Mouse (Mus musculus) embryonic facial prominence, embryonic 14.5 days (tissue): Measurements from ENCODE around the gene Adgrf4. TPM values are rescaled to one million over a fixed set of nuclear protein-coding genes. Genes with fewer than 3 reads are reported as not detected.

Source experiments
- ATAC-seq: fragments of 200-750 bp; cut with Nextera tagmentation; 2 replicates; pipeline ENCODE4 v1.8.0; 2017; ENCODE audit warnings: low read depth, moderate number of reproducible peaks, moderate TSS enrichment
- DNase-seq: peaks from one replicate; pipeline ENCODE4 v3.0.0-alpha.2; 2015; ENCODE audit warnings: low spot score
- H3K27ac ChIP-seq: fragments of 300-500 bp; sonication (generic); replicated peaks from 2 replicates; pipeline ENCODE4 v1.5.1; 2014; ENCODE audit warnings: low read depth, mild to moderate bottlenecking, low read length, moderate library complexity
- H3K27me3 ChIP-seq: fragments of 300-500 bp; sonication (generic); replicated peaks from 2 replicates; pipeline ENCODE4 v1.6.1; 2014; ENCODE audit warnings: low read length; ENCODE audit not compliant: control insufficient read depth, insufficient read depth
- H3K36me3 ChIP-seq: fragments of 300-500 bp; sonication (generic); 2 replicates; pipeline ENCODE4 v1.6.1; 2014; ENCODE audit warnings: low read length, mixed read lengths; ENCODE audit not compliant: control insufficient read depth, insufficient read depth
- H3K4me1 ChIP-seq: fragments of 300-500 bp; sonication (generic); 2 replicates; pipeline ENCODE4 v1.6.1; 2014; ENCODE audit warnings: antibody characterized with exemption, low read length; ENCODE audit not compliant: control insufficient read depth, insufficient read depth
- H3K4me2 ChIP-seq: fragments of 300-500 bp; sonication (generic); 2 replicates; pipeline ENCODE4 v1.6.1; 2014; ENCODE audit warnings: low read depth, mild to moderate bottlenecking, low read length, moderate library complexity, mixed read lengths
- H3K4me3 ChIP-seq: fragments of 300-500 bp; sonication (generic); 2 replicates; pipeline ENCODE4 v1.5.1; 2014; ENCODE audit warnings: low read depth, mild to moderate bottlenecking, low read length
- H3K9ac ChIP-seq: fragments of 300-500 bp; sonication (generic); 2 replicates; pipeline ENCODE4 v1.6.1; 2014; ENCODE audit warnings: low read depth, mild to moderate bottlenecking, low read length, moderate library complexity, mixed read lengths
- H3K9me3 ChIP-seq: fragments of 300-500 bp; sonication (generic); 2 replicates; pipeline ENCODE4 v1.6.1; 2016; ENCODE audit warnings: low read length; ENCODE audit not compliant: control insufficient read depth
- WGBS: fragments of 180-500 bp; shearing (Covaris S2); extraction: QIAGEN DNeasy Blood & Tissue Kit; methylation state at CpG from one replicate; pipeline ENCODE4 v1.1.7; 2014; 5-methylcytosine and 5-hydroxymethylcytosine counted together
- polyA plus RNA-seq: library from polyadenylated mRNA; unstranded; fragments of >200 nt; fragmentation: Nextera tagmentation; extraction: Ambion mirVana; gene quantifications from 2 replicates; pipeline ENCODE4 v1.2.1, GENCODE M21; 2014

The Adgrf4 gene
- 1.5 and 1.9 TPM in 2 replicates for polyA plus RNA-seq

GRCm38 (mm10) chr17:42692136-42692535, at the start of gene Adgrf4:
TSS of gene Adgrf4 (minus strand) at chr17:42692284.
- Histone ChIP-seq H3K4me1 (peaks cover 4% of the 10 kb centered on the region; the same call in 1 of the 2 replicates), H3K4me2 (no peak within 1 kb of the TSS), H3K36me3 (no peaks in the 10 kb centered on the region), H3K4me3 (no peak within 1 kb of the TSS), H3K27ac (no peak within 1 kb of the TSS), H3K9me3 (no peaks in the 10 kb centered on the region), H3K9ac (no peak within 1 kb of the TSS), H3K27me3 (no peaks in the 10 kb centered on the region)
- DNase-seq (no peak), ATAC-seq (no peak)
- WGBS: 78% methylated on average over 10 of the region's 10 CpGs

- H3K27me3 ChIP-seq: no peaks in the 10 kb centered on the region
- H3K4me1 ChIP-seq: no peaks in the 10 kb centered on the region
- ATAC-seq: peak; percentile 65; the same call in 1 of the 2 replicates
- no peak within 1 kb of the TSS for H3K9ac ChIP-seq
- no peaks in the 10 kb centered on the region for H3K36me3 ChIP-seq
- DNase-seq: peak; percentile 50
- no peak within 1 kb of the TSS for H3K4me2 ChIP-seq
- H3K27ac ChIP-seq: no peak within 1 kb of the TSS
- 8% methylated on average over 7 of the region's 7 CpGs for WGBS
- no peaks in the 10 kb centered on the region for H3K9me3 ChIP-seq
- H3K4me3 ChIP-seq: no peak within 1 kb of the TSS
Measured at GRCm38 (mm10) chr17:42741801-42742217, 49.7 kb upstream of the Adgrf4 start, which contains the start of gene Adgrf2. TSS of gene Adgrf2 (minus strand) at chr17:42742179.

GRCm38 (mm10) chr17:42738794-42739193, 46.7 kb upstream of the Adgrf4 start:
- H3K4me1 ChIP-seq: no peaks in the 10 kb centered on the region
- no peak overlapping the region for H3K27ac ChIP-seq
- 83% methylated on average over 6 of the region's 6 CpGs for WGBS
- H3K27me3 ChIP-seq: no peaks in the 10 kb centered on the region
- no peaks in the 10 kb centered on the region for H3K36me3 ChIP-seq
- H3K9ac ChIP-seq: no peak overlapping the region
- H3K4me2 ChIP-seq: no peak overlapping the region
- no peak overlapping the region for H3K4me3 ChIP-seq
- H3K9me3 ChIP-seq: no peaks in the 10 kb centered on the region
- no peak for DNase-seq
- ATAC-seq: no peak

- no peak overlapping the region for H3K27ac ChIP-seq
- H3K9me3 ChIP-seq: no peaks in the 10 kb centered on the region
- H3K4me2 ChIP-seq: no peak overlapping the region
- H3K36me3 ChIP-seq: no peaks in the 10 kb centered on the region
- DNase-seq (no peak), ATAC-seq (no peak)
- 50% methylated on average over 3 of the region's 3 CpGs for WGBS
- no peak overlapping the region for H3K9ac ChIP-seq
- no peak overlapping the region for H3K4me3 ChIP-seq
- no peaks in the 10 kb centered on the region for H3K4me1 ChIP-seq
- H3K27me3 ChIP-seq: no peaks in the 10 kb centered on the region
Measured at GRCm38 (mm10) chr17:42717161-42717560, 25.1 kb upstream of the Adgrf4 start.

GRCm38 (mm10) chr17:42714991-42715390, 22.9 kb upstream of the Adgrf4 start:
- Histone ChIP-seq H3K4me1 (no peaks in the 10 kb centered on the region), H3K9me3 (no peaks in the 10 kb centered on the region), H3K27ac (no peak overlapping the region), H3K36me3 (no peaks in the 10 kb centered on the region), H3K27me3 (no peaks in the 10 kb centered on the region), H3K9ac (no peak overlapping the region), H3K4me2 (no peak overlapping the region), H3K4me3 (no peak overlapping the region)
- DNase-seq (no peak), ATAC-seq (no peak)
- 92% methylated on average over 7 of the region's 7 CpGs for WGBS

GRCm38 (mm10) chr17:42710717-42711116, 18.6 kb upstream of the Adgrf4 start:
- no peak overlapping the region for H3K4me2 ChIP-seq
- WGBS: 85% methylated on average over 7 of the region's 7 CpGs

GRCm38 (mm10) chr17:42705611-42706010, 13.5 kb upstream of the Adgrf4 start:
- no peak overlapping the region for H3K4me2 ChIP-seq
- ATAC-seq (no peak), DNase-seq (no peak)
- no peak overlapping the region for H3K9ac ChIP-seq
- no peaks in the 10 kb centered on the region for H3K9me3 ChIP-seq
- no peaks in the 10 kb centered on the region for H3K27me3 ChIP-seq
- WGBS: 67% methylated on average over 4 of the region's 4 CpGs
- no peaks in the 10 kb centered on the region for H3K36me3 ChIP-seq
- no peaks in the 10 kb centered on the region for H3K4me1 ChIP-seq
- no peak overlapping the region for H3K27ac ChIP-seq
- no peak overlapping the region for H3K4me3 ChIP-seq

More at GRCm38 (mm10) chr17:42710717-42711116, 18.6 kb upstream of the Adgrf4 start:
- Histone ChIP-seq H3K4me1 (no peaks in the 10 kb centered on the region), H3K4me3 (no peak overlapping the region), H3K9ac (no peak overlapping the region), H3K27me3 (no peaks in the 10 kb centered on the region), H3K36me3 (no peaks in the 10 kb centered on the region), H3K27ac (no peak overlapping the region), H3K9me3 (no peaks in the 10 kb centered on the region)
- ATAC-seq (no peak), DNase-seq (no peak)

GRCm38 (mm10) chr17:42702198-42702597, 10.1 kb upstream of the Adgrf4 start:
- DNase-seq (no peak), ATAC-seq (no peak)
- no peak overlapping the region for H3K27ac ChIP-seq
- H3K9ac ChIP-seq: no peak overlapping the region
- WGBS: 86% methylated on average over 9 of the region's 9 CpGs
- no peaks in the 10 kb centered on the region for H3K4me1 ChIP-seq
- H3K27me3 ChIP-seq: no peaks in the 10 kb centered on the region
- no peaks in the 10 kb centered on the region for H3K36me3 ChIP-seq
- no peak overlapping the region for H3K4me2 ChIP-seq
- no peaks in the 10 kb centered on the region for H3K9me3 ChIP-seq
- H3K4me3 ChIP-seq: no peak overlapping the region

GRCm38 (mm10) chr17:42694730-42695129, 2.6 kb upstream of the Adgrf4 start:
- Histone ChIP-seq H3K36me3 (no peaks in the 10 kb centered on the region), H3K9ac (no peak overlapping the region), H3K4me1 (peaks cover 4% of the 10 kb centered on the region; the same call in 1 of the 2 replicates), H3K9me3 (no peaks in the 10 kb centered on the region), H3K27ac (no peak overlapping the region), H3K4me3 (no peak overlapping the region), H3K4me2 (no peak overlapping the region), H3K27me3 (no peaks in the 10 kb centered on the region)
- ATAC-seq: no peak
- no peak for DNase-seq
- 80% methylated on average over 4 of the region's 4 CpGs for WGBS
